Mouse (Mus musculus) hindbrain, embryonic 15.5 days (tissue): ENCODE data around the gene Alppl2. TPM values are rescaled to one million over a fixed set of nuclear protein-coding genes. Genes with fewer than 3 reads are reported as not detected.
A peak's percentile ranks its signal among the peaks of the same experiment; 100 is the strongest.

Experiments used
- ATAC-seq: fragments of 200-750 bp; cut with Nextera tagmentation; 2 replicates; pipeline ENCODE4 v1.8.0; 2017; ENCODE audit warnings: low read depth, moderate number of reproducible peaks, moderate TSS enrichment; ENCODE audit not compliant: low FRiP score
- H3K27ac ChIP-seq: fragments of 300-500 bp; sonication (generic); replicated peaks from 2 replicates; pipeline ENCODE4 v1.5.1; 2015; ENCODE audit warnings: mild to moderate bottlenecking, inconsistent platforms
- H3K27me3 ChIP-seq: fragments of 300-500 bp; sonication (generic); 2 replicates; pipeline ENCODE4 v1.6.1; 2015; ENCODE audit warnings: control low read depth, inconsistent platforms
- H3K36me3 ChIP-seq: fragments of 300-500 bp; sonication (generic); 2 replicates; pipeline ENCODE4 v1.6.1; 2015; ENCODE audit warnings: control low read depth, inconsistent platforms
- H3K4me1 ChIP-seq: fragments of 300-500 bp; sonication (generic); replicated peaks from 2 replicates; pipeline ENCODE4 v1.6.1; 2015; ENCODE audit warnings: control low read depth, inconsistent platforms
- H3K4me2 ChIP-seq: fragments of 300-500 bp; sonication (generic); 2 replicates; pipeline ENCODE4 v1.6.1; 2015; ENCODE audit warnings: moderate library complexity, mild to moderate bottlenecking, inconsistent platforms
- H3K4me3 ChIP-seq: fragments of 300-500 bp; sonication (generic); 2 replicates; pipeline ENCODE4 v1.5.1; 2015; ENCODE audit warnings: mild to moderate bottlenecking, inconsistent platforms
- H3K9ac ChIP-seq: fragments of 300-500 bp; sonication (generic); 2 replicates; pipeline ENCODE4 v1.6.1; 2015; ENCODE audit warnings: inconsistent platforms
- H3K9me3 ChIP-seq: fragments of 300-500 bp; sonication (generic); 2 replicates; pipeline ENCODE4 v1.6.1; 2016; ENCODE audit warnings: control low read depth, inconsistent platforms
- WGBS: fragments of 180-500 bp; shearing (Covaris S2); methylation state at CpG from one replicate; pipeline ENCODE4 v1.1.7; 2015; 5-methylcytosine and 5-hydroxymethylcytosine counted together
- polyA plus RNA-seq: library from polyadenylated mRNA; unstranded; fragments of >200 nt; fragmentation: Nextera tagmentation; extraction: Ambion mirVana; gene quantifications from 2 replicates; pipeline ENCODE4 v1.2.1, GENCODE M21; 2015

Gene Alppl2
- polyA plus RNA-seq, result not detected in 2 replicates

DNA sequence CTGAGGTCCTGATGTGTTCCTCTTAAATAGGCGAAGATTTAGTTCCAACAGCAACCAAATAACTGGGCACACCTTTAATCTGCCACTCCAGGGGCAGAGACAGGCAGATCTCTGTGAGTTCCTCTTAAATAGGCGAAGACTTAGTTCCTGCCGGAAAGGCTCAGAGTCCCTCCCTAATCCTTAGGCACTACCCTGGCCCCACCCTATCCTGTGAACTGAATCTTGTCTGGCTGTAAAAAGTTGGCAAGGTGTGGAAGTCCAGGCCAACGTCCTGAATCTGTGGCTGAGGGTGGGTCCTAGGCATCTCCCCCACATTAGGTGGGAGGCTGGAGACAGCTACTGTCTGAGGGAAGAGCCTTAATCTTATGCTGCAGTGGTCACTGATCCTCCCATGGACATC lies at the start of gene Alppl2:
Gene Alppl2, minus strand, starts transcription at position 101 of the 400 bp plus-strand sequence.
- ATAC-seq, result no peak
- Histone ChIP-seq H3K9ac (no peak within 1 kb of the TSS), H3K27ac (no peak within 1 kb of the TSS), H3K4me3 (no peak within 1 kb of the TSS), H3K27me3 (no peaks in the 10 kb centered on the region), H3K4me2 (no peak within 1 kb of the TSS), H3K4me1 (no peaks in the 10 kb centered on the region), H3K9me3 (no peaks in the 10 kb centered on the region), H3K36me3 (no peaks in the 10 kb centered on the region)
- WGBS, result 84% methylated on average over 4 of the region's 4 CpGs

DNA sequence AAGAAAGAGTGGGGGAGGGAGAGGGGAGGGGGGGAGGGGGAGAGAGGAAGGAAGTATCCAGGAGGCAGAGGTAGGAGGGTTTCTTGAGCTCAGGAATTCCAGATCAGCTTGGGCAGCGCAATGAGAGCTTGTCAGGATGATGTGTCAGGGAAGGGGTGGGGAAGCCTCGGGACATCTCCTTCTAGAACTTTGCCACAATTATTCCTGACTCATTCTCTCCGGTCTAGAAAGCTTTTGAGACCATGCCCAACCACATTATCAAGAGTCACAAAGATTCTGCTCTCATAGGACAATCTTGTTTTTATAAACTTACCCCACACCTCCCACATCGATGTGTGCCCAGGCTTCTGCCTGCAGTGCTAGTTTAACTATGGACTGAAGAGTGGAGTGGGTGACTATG lies 42.1 kb upstream of the Alppl2 start:
- H3K4me2 ChIP-seq, result no peak overlapping the region
- peaks cover 15% of the 10 kb centered on the region for H3K27me3 ChIP-seq
- no peaks in the 10 kb centered on the region for H3K9me3 ChIP-seq
- H3K9ac ChIP-seq, result no peak overlapping the region
- H3K27ac ChIP-seq, result no peak overlapping the region
- 84% methylated on average over 4 of the region's 4 CpGs for WGBS
- no peak overlapping the region for H3K4me3 ChIP-seq
- H3K4me1 ChIP-seq, result peaks cover 7% of the 10 kb centered on the region; the same call in 1 of the 2 replicates
- no peaks in the 10 kb centered on the region for H3K36me3 ChIP-seq
- ATAC-seq, result no peak

DNA sequence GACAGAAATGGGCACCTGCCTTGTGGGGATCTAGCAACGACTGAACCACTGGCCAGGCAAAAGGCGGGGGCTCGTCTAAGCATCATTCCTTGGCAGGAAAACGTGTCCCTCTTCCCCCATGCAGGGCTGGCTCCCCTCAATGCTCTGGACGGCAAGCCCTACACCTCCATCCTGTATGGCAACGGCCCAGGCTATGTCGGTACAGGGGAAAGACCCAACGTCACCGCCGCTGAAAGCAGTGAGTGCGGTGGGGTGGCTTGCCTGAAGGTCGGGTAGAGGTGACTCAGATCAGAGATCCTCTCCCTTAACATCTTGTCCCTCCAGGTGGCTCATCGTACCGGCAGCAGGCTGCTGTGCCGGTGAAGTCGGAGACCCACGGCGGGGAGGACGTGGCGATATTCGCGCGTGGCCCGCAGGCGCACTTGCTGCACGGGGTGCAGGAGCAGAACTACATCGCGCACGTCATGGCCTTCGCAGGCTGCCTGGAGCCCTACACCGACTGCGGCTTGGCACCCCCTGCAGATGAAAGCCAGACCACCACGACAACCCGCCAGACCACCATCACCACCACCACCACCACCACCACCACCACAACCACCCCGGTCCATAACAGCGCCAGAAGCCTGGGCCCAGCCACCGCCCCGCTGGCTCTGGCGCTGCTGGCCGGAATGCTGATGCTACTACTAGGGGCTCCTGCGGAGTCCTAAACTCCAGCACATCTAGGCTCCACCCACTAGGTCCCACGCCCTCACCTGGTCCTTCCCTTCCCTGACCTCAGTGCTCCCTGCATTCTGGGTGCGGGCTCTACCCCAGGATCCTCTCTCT lies 37.7 kb upstream of the Alppl2 start:
- Histone ChIP-seq H3K36me3 (no peaks in the 10 kb centered on the region), H3K4me1 (peaks cover 7% of the 10 kb centered on the region; the same call in 1 of the 2 replicates), H3K4me3 (peak overlapping the region; percentile 28), H3K9ac (peak overlapping the region; percentile 29; the same call in 1 of the 2 replicates), H3K9me3 (no peaks in the 10 kb centered on the region), H3K4me2 (peak overlapping the region; percentile 48), H3K27me3 (peaks cover 22% of the 10 kb centered on the region), H3K27ac (no peak overlapping the region)
- 6% methylated on average over 43 of the region's 43 CpGs for WGBS
- peak; percentile 74 for ATAC-seq

DNA sequence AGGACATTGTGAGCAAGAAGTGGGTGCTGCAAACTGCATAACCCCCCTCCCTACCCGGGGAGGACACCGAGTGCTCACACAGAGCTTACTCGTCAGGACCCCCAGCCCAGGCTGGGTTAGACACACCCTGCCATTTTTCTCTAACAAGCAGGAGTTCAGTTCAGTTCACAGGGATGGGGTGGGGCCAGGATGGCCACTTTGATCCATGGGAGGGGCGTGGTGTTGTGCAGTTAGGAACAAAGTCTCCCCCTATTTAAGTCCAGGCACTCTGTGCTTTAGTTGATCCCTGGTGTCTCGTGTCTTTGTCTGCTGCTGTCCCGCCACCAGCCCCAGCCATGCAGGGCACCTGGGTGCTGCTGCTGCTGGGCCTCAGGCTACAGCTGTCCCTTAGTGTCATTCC lies 34.9 kb upstream of the Alppl2 start, which contains the start of gene Akp3:
Gene Akp3, plus strand, starts transcription at position 301 of the 400 bp plus-strand sequence.
- ATAC-seq, result no peak

DNA sequence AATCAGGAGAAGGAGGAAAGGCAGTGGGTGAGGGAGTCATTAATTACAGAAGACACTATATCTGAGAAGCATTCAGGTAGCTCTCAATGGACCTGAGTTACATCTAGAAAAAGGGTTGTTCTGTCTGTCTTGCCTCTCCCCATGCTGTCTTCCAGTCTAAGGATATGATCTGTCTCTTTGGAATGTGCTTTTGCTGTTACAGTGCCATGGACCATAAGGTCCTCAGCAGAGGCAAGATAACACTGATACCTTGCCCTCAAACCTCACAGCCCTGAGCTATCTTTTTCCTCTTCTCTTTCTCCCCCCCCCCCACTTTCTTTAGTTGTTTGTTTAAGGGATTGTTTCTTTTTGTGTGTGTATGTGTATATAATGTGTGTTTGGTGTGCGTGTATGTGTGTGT lies 25.1 kb upstream of the Alppl2 start:
- no peak overlapping the region for H3K4me3 ChIP-seq
- WGBS, result 89% methylated on average over 1 of the region's 1 CpGs
- no peak for ATAC-seq
- H3K4me2 ChIP-seq, result no peak overlapping the region
- no peaks in the 10 kb centered on the region for H3K27me3 ChIP-seq
- H3K27ac ChIP-seq, result no peak overlapping the region
- no peak overlapping the region for H3K9ac ChIP-seq
- H3K9me3 ChIP-seq, result no peaks in the 10 kb centered on the region
- H3K4me1 ChIP-seq, result no peaks in the 10 kb centered on the region
- H3K36me3 ChIP-seq, result no peaks in the 10 kb centered on the region

More for the DNA sequence above, 34.9 kb upstream of the Alppl2 start, which contains the start of gene Akp3:
- peaks cover 7% of the 10 kb centered on the region; the same call in 1 of the 2 replicates for H3K4me1 ChIP-seq
- 81% methylated on average over 6 of the region's 6 CpGs for whole genome bisulfite sequencing
- no peak within 1 kb of the TSS for H3K4me2 ChIP-seq
- no peak within 1 kb of the TSS for H3K4me3 ChIP-seq
- no peak within 1 kb of the TSS for H3K9ac ChIP-seq
- no peak within 1 kb of the TSS for H3K27ac ChIP-seq
- H3K9me3 ChIP-seq, result no peaks in the 10 kb centered on the region
- peaks cover 22% of the 10 kb centered on the region for H3K27me3 ChIP-seq
- H3K36me3 ChIP-seq, result no peaks in the 10 kb centered on the region

DNA sequence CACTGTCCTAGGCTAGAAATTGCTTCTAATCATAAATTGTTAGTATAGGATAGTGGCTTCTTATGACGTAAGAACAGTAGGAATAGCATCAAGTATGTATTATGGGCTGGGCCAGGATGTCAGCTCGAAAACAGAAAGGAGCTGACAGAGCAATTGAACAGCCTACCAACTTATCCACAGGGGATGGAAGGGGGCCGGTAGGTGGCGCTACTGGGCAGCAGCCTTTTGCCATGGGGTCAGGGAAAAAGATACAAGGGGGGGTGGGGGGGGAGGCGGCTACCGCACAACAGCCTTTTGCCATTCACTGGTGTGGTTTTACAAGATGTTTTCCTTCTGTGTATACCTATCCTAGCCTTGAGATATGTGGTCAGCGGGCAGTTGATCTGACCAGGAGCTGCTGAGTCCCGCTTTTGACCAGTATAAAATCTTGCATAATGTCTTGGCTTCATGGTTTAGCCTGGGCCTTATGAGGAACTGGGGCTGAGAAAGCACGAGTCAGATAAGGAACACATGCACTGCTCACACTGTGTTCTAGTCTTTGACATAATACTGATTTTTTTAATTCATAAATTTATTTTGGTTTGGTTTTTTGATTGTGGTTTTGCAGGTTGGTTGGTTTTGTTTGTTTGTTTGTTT lies 22.1 kb upstream of the Alppl2 start:
- Histone ChIP-seq H3K9me3 (no peaks in the 10 kb centered on the region), H3K27ac (no peak overlapping the region), H3K4me1 (no peaks in the 10 kb centered on the region), H3K36me3 (no peaks in the 10 kb centered on the region), H3K4me2 (no peak overlapping the region), H3K9ac (no peak overlapping the region), H3K27me3 (no peaks in the 10 kb centered on the region), H3K4me3 (no peak overlapping the region)
- no peak for ATAC-seq
- WGBS, result 39% methylated on average over 9 of the region's 9 CpGs

DNA sequence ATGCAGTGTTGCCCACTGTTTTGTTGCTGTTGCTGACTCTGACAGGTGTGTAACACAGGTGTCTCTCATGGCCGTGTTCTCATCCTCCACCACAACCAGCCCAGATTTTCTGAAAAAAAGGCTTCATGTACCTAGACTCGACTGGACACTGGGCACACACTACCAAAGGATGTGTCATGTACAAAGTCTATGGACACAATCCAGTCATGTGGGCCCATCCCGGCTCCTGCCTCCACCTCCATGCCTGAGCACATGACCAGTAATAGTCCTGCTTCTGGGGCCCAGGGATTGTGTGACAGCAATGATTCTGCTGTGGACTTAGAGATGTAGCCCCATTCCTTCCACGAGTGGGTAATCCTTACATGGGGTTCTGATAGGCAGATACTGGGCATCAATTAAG lies 18.8 kb upstream of the Alppl2 start:
- Histone ChIP-seq H3K4me2 (no peak overlapping the region), H3K4me1 (no peaks in the 10 kb centered on the region), H3K9me3 (no peaks in the 10 kb centered on the region), H3K36me3 (no peaks in the 10 kb centered on the region), H3K27ac (no peak overlapping the region), H3K9ac (no peak overlapping the region), H3K4me3 (no peak overlapping the region), H3K27me3 (no peaks in the 10 kb centered on the region)
- 92% methylated on average over 4 of the region's 4 CpGs for WGBS
- ATAC-seq, result no peak

DNA sequence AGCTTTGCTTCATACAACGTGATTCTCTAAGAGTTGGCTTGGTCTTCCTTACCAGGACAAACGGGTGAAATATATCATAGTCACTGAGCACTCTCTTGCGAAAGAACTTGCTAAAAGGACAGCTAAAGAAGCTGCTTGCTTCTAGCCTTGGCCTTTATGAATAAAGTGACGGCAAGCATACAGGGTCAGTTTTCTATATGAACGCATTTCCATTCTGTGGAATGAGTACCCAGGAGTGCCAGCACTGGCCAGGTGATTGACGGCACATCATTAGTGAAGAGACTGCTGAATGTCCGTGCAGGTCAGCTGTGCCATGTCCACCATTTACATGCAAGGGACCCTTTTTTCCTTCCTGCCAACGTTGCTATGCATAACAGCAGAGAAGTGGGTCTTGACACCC lies 16.8 kb upstream of the Alppl2 start:
- Histone ChIP-seq H3K4me1 (no peaks in the 10 kb centered on the region), H3K4me3 (no peak overlapping the region), H3K4me2 (no peak overlapping the region), H3K9me3 (no peaks in the 10 kb centered on the region), H3K9ac (no peak overlapping the region), H3K27ac (no peak overlapping the region), H3K36me3 (no peaks in the 10 kb centered on the region), H3K27me3 (no peaks in the 10 kb centered on the region)
- 72% methylated on average over 8 of the region's 8 CpGs for WGBS
- ATAC-seq, result no peak

DNA sequence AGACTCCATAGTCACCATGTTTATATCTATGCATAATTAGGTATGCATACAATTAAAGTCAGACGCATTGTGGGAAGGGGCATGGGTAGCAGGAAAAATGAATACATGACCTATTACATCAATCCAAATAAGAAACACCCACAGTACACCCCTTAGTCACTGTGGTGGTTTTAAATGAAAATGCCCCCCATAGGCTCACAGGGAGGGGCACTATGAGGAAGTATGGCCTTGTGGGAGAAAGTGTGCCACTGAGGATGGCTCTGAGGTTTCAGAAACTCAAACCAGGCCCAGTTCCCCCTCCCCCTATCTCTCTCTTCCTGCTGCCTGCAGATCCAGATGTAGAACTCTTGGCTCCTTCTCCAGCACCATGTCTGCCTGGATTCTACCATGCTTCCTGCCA lies 14.2 kb upstream of the Alppl2 start:
- Histone ChIP-seq H3K27ac (no peak overlapping the region), H3K27me3 (no peaks in the 10 kb centered on the region), H3K4me3 (no peak overlapping the region), H3K36me3 (no peaks in the 10 kb centered on the region), H3K9ac (no peak overlapping the region), H3K9me3 (no peaks in the 10 kb centered on the region), H3K4me2 (no peak overlapping the region), H3K4me1 (no peaks in the 10 kb centered on the region)
- WGBS, result 64% methylated on average over 1 of the region's 1 CpGs
- ATAC-seq, result no peak

DNA sequence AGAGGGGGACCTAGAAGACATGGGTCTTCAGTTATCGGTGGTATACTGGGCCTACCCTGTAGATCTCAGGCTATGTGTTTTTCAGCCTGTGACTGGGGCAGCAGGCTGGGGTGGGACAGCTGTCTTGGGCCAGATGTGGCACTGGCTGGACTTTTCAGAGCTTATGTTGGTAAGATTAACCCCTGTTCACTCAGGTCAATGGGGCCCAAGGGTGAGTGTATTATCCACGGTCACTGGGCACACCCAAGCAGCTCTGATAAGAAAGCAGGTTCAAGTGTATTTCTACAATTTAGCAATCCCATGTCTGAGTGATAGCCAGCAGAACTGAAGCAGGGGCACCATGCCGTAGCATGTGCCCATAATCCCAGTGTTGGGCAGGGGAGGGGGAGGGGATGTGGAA lies 12.4 kb upstream of the Alppl2 start:
- ATAC-seq, result no peak
- H3K36me3 ChIP-seq, result no peaks in the 10 kb centered on the region
- 90% methylated on average over 3 of the region's 3 CpGs for WGBS
- no peak overlapping the region for H3K9ac ChIP-seq
- no peak overlapping the region for H3K4me2 ChIP-seq
- no peaks in the 10 kb centered on the region for H3K27me3 ChIP-seq
- no peaks in the 10 kb centered on the region for H3K9me3 ChIP-seq
- no peak overlapping the region for H3K4me3 ChIP-seq
- no peak overlapping the region for H3K27ac ChIP-seq
- no peaks in the 10 kb centered on the region for H3K4me1 ChIP-seq

DNA sequence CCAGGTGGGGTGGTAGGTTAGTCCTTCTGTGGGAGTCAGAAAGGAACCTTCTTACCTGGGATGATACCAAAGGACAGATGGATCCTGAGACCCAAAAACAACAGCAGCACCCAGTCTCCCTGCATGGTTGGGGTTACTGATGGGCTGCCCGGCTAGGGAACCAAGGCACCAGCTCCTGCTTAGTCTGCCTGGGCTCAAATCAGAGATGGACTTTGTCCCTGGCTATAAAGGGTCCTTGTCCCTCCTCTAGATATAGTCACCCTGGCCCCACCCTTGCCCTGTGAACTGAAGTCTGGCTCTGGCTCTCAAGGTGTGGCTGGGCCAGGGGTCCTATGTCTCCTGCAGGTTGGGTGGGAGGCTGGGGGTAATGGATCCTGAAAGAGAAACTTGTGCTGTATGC lies 11.7 kb upstream of the Alppl2 start, which contains the start of gene Alpi:
Gene Alpi, minus strand, starts transcription at position 196 of the 400 bp plus-strand sequence.
- Histone ChIP-seq H3K27me3 (no peaks in the 10 kb centered on the region), H3K4me2 (no peak within 1 kb of the TSS), H3K27ac (no peak within 1 kb of the TSS), H3K9me3 (no peaks in the 10 kb centered on the region), H3K9ac (no peak within 1 kb of the TSS), H3K36me3 (no peaks in the 10 kb centered on the region), H3K4me1 (no peaks in the 10 kb centered on the region), H3K4me3 (no peak within 1 kb of the TSS)
- WGBS, result 93% methylated on average over 1 of the region's 1 CpGs
- ATAC-seq, result no peak

DNA sequence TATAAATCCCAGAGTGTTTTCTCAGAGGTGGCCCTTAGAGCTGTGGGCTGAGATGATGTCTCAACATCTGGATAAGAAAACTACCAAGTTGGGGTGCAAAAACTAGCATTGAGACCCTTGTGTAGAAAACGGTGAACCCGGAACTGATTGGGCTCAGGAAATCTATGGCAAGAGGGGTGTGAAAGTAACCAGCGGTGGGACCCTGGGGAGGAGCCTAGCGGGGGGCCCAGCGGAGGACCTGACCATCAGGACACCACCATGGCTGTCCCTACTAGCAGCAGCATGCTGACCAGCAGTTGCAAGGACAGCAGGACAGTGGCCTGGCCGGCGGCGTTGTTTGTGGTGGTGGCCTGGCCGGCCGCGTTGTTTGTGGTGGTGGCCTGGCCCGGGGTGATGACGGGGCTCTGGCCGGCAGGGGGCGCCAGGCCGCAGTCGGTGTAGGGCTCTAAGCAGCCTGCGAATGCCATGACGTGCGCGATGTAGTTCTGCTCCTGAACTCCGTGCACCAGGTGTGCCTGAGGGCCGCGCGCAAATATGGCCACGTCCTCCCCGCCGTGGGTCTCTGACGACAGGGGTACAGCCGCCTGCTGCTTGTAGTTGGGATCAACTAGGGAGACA lies 8.7 kb upstream of the Alppl2 start:
- no peaks in the 10 kb centered on the region for H3K27me3 ChIP-seq
- no peak overlapping the region for H3K9ac ChIP-seq
- H3K4me1 ChIP-seq, result no peaks in the 10 kb centered on the region
- 14% methylated on average over 30 of the region's 30 CpGs for WGBS
- H3K4me3 ChIP-seq, result no peak overlapping the region
- peak overlapping the region; percentile 30 for H3K4me2 ChIP-seq
- no peaks in the 10 kb centered on the region for H3K36me3 ChIP-seq
- no peaks in the 10 kb centered on the region for H3K9me3 ChIP-seq
- no peak overlapping the region for H3K27ac ChIP-seq
- ATAC-seq, result peak; percentile 60; the same call in 1 of the 2 replicates
